Mouse (Mus musculus) hindlimb bud, embryonic 11.5 days (tissue): ENCODE measurements around the gene Nfam1.

Source experiments
- DNase-seq: peaks from one replicate; pipeline ENCODE4 v3.0.0-alpha.2; 2012; ENCODE audit warnings: low read depth, low spot score; ENCODE audit errors: extremely low spot score

Nfam1 gene

DNA sequence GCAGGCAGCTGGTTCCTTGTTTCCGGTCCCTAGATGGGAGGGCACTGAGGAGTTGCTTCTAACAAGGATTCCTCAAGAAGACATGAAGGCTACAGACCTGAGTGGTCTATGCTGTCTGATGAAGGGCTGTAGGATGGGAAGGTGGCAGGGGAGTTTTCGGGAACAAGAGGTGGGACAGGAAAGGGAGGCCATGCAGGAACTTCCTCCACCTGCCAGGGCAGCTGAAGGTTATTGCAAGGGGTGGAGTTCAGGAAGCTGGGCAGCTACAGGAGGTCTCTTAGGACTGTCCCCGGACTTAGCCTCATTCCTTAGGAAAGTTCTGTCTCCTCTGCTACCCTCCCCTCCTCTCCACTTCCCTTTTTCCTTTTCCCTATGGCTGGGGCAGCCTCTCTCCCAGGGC lies 5.7 kb upstream of the Nfam1 start:
- DNase-seq: no peak

DNA sequence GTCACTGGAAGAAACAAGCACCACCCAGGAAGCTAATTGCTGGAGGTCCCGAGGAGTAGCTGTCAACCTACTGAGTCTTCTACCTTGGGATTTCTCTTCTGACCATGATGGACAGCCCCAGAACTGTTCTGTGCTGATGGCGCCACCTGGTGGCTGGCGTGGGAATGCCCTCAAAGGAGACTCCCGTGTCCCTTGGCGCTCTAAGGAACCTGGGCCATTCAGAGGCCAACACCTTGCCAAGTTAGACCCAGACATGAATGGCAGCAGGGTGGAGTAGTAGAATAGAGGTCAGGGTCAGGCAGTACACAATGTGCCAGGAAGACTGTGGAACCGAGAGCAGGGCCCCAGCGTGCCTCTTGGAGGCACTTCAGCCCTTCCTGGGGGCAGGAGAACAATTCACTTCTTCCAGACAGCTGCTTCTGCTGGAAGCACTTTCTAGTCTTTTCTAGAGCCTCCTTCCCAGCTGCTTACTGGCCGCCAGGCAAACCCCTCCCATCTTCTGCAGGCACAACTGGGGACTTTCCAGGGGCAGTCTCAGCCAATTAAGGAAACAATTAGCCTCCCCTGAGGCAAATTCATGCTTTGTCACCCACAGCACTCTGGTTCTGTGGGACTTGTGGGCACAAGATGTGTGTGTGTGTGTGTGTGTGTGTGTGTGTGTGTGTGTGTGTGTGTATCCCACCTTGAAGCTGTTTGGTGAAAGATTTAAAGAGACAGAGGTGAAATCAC lies 4.8 kb upstream of the Nfam1 start:
- DNase-seq: peak; percentile 78

- DNase-seq: no peak
Measured at GRCm38 (mm10) chr15:83036900-83037519, 3.9 kb upstream of the Nfam1 start.

GRCm38 (mm10) chr15:83036089-83036488 lies 3.0 kb upstream of the Nfam1 start:
- no peak for DNase-seq

GRCm38 (mm10) chr15:83034275-83034977 lies 1.3 kb upstream of the Nfam1 start:
- no peak for DNase-seq

GRCm38 (mm10) chr15:83030884-83031283 lies 2.2 kb downstream of the Nfam1 start:
- DNase-seq: no peak

- no peak for DNase-seq
Measured at GRCm38 (mm10) chr15:83029725-83030718, 3.1 kb downstream of the Nfam1 start.

DNA sequence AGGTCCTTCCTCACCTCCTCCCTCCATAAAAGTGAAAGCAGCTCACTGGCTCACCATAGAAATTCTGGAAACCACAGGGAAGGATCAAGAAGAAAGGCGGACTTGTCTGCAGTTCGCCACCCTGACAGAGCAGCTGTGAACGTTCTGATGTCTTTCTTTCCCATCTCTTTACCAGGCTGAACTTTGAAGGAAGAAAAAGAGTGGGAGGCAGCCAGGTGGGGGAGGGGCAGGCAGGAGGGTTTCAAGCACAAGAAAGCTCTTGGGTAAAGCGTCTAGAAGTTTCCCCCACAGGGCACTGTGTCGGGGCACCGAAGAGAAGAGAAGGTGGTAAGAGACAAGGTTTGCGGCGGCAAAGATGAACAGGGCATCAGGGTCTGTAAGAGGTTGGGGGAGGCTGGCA lies 7.0 kb downstream of the Nfam1 start:
- DNase-seq: no peak

GRCm38 (mm10) chr15:83025041-83025760 lies 7.9 kb downstream of the Nfam1 start:
- no peak for DNase-seq

DNA sequence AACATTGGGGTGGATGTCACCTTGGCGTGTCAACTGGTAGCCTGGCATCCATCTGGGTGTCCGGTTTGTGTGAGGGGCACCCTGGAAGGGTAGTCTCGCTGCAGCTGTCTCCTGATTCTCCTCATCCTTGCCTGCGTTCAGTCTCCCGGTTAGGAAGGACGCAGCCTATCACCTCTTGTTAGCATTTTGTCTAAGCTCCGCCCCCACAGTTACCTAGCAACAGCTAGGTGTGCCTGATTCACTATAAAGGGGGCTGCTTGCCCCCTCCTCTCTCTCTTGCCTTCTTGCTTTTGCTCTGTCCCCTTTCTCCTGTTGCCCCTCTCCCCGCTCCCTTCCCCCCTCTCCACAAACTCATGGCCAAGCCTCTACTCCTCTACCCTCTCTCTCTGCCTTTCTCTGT lies 10.2 kb downstream of the Nfam1 start:
- DNase-seq: no peak

DNA sequence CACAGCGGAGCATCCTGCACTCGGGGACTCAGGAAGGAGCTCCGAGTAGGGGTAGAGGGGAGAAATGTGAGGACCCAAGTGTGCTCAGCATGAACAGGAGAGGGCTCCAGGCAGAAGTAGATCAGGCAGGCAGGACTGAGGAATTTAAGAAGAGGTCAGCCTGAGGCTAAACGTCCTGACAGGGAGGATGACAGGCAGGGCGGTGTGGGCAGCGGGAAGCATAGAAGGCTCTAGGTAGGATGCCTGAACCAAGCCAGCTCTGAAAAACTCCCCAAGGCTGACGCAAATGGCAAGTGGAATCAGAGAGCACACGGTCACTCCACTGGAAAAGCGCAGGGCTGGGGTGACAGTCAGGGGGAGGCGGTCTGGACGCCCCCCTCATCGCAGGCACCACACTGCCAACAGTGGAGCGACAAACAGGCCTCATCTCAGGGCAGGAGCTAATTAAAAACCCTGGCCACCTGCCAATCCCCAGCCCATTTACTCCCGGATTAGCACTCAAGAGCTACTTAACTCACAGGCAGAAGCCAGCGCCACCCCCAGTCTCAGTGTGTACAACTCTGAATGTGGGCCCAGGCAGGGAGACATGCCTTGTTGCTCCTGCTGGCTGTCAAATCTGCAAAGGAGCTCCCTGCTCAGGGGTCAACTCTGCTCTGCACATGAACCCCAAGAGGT lies 22.0 kb downstream of the Nfam1 start:
- no peak for DNase-seq

DNA sequence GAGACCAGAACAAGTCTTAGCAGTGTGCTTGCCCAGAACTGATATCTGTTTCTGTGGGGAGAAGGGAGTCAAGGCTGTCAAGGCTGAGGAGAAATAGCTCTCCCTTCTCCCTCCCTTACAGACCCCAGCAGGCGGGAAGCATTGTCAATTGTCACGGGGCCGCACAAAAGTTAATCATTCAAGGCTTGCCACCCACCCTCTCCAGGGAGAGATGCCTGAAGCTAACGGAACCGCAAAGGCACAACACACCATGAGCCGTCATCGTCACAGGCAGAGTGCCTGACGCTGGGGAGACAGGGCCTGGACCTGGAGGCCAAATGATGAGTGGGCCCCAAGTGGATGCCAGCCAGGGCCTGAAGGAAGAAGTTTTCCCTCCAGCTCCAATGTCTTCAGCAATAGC lies 22.7 kb downstream of the Nfam1 start:
- no peak for DNase-seq

- no peak for DNase-seq
Measured at GRCm38 (mm10) chr15:83009532-83009931, 23.6 kb downstream of the Nfam1 start.

- no peak for DNase-seq
Measured at GRCm38 (mm10) chr15:83008761-83009423, 24.2 kb downstream of the Nfam1 start.

DNA sequence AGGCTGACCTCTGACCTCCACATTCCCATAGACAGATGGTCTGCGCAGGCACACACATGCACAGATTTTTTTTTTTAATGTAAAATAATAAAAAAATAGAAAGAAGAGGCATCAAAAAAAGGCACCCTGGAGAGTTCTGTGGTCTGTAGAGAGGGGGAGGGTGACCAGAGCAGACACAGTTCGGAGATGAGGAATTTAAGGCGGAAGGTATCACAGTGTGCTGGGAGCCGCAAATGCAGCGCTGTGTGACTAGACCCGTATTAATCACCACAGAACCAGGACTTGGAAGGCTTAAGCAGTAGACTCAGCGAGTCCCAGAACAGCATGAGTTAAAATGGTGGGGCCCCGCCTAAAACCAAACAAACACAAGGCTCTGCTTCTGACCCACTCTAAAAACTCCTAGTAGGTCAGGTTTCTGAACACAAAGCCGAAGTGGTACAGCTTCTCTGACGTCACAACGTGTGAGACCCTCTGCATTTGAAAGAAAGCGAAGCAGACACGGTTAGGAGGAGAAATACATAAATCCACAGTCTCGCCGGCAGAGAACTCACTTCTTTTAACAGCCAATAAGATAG lies 25.7 kb downstream of the Nfam1 start:
- no peak for DNase-seq

- no peak for DNase-seq
Measured at GRCm38 (mm10) chr15:83002665-83003548, 30.2 kb downstream of the Nfam1 start.

GRCm38 (mm10) chr15:82998811-82999221 lies 34.3 kb downstream of the Nfam1 start:
- DNase-seq: no peak

GRCm38 (mm10) chr15:82996431-82996830 lies 36.7 kb downstream of the Nfam1 start:
- DNase-seq: no peak
